Mouse (Mus musculus): ENCODE data around the gene Pdzd2.

Gene Pdzd2

GRCm38 (mm10) chr15:12667760-12668520 is 71.8 kb downstream of the Pdzd2 start:
- peak; percentile 60 for DNase-seq (ENCODE audit: low read depth, low spot score)

- DNase-seq (ENCODE audit: low read depth, low spot score) = peak; percentile 75
Observed at GRCm38 (mm10) chr15:12665946-12666345, 73.8 kb downstream of the Pdzd2 start.

GRCm38 (mm10) chr15:12663351-12663750 is 76.4 kb downstream of the Pdzd2 start:
- DNase-seq (ENCODE audit: low read depth, low spot score) = no peak

GRCm38 (mm10) chr15:12660320-12660719 is 79.4 kb downstream of the Pdzd2 start:
- DNase-seq (ENCODE audit: low read depth, low spot score) = no peak

GRCm38 (mm10) chr15:12655959-12656662 is 83.6 kb downstream of the Pdzd2 start:
- DNase-seq (ENCODE audit: low read depth, low spot score) = peak; percentile 81

- DNase-seq (ENCODE audit: low read depth, low spot score) = no peak
Observed at GRCm38 (mm10) chr15:12655316-12655715, 84.4 kb downstream of the Pdzd2 start.

GRCm38 (mm10) chr15:12652336-12653031 is 87.2 kb downstream of the Pdzd2 start:
- DNase-seq (ENCODE audit: low read depth, low spot score) = peak; percentile 44

GRCm38 (mm10) chr15:12650236-12650635 is 89.5 kb downstream of the Pdzd2 start:
- no peak for DNase-seq (ENCODE audit: low read depth, low spot score)

GRCm38 (mm10) chr15:12649674-12650073 is 90.0 kb downstream of the Pdzd2 start:
- DNase-seq (ENCODE audit: low read depth, low spot score) = no peak

GRCm38 (mm10) chr15:12649131-12649530 is 90.6 kb downstream of the Pdzd2 start:
- DNase-seq (ENCODE audit: low read depth, low spot score) = no peak

GRCm38 (mm10) chr15:12640755-12641154 is 99.0 kb downstream of the Pdzd2 start:
- DNase-seq (ENCODE audit: low read depth, low spot score) = no peak

GRCm38 (mm10) chr15:12639776-12640175 is 99.9 kb downstream of the Pdzd2 start:
- no peak for DNase-seq (ENCODE audit: low read depth, low spot score)

- DNase-seq (ENCODE audit: low read depth, low spot score) = no peak
Observed at GRCm38 (mm10) chr15:12639181-12639580, 100.5 kb downstream of the Pdzd2 start.

- DNase-seq (ENCODE audit: low read depth, low spot score) = no peak
Observed at GRCm38 (mm10) chr15:12638370-12639030, 101.2 kb downstream of the Pdzd2 start.

GRCm38 (mm10) chr15:12637511-12637910 is 102.2 kb downstream of the Pdzd2 start:
- no peak for DNase-seq (ENCODE audit: low read depth, low spot score)

- no peak for DNase-seq (ENCODE audit: low read depth, low spot score)
Observed at GRCm38 (mm10) chr15:12636386-12636785, 103.3 kb downstream of the Pdzd2 start.

- DNase-seq (ENCODE audit: low read depth, low spot score) = no peak
Observed at GRCm38 (mm10) chr15:12634921-12635320, 104.8 kb downstream of the Pdzd2 start.

GRCm38 (mm10) chr15:12629164-12629563 is 110.6 kb downstream of the Pdzd2 start:
- DNase-seq (ENCODE audit: low read depth, low spot score) = no peak

- no peak for DNase-seq (ENCODE audit: low read depth, low spot score)
Observed at GRCm38 (mm10) chr15:12628451-12628850, 111.3 kb downstream of the Pdzd2 start.

GRCm38 (mm10) chr15:12626930-12627329 is 112.8 kb downstream of the Pdzd2 start:
- no peak for DNase-seq (ENCODE audit: low read depth, low spot score)

GRCm38 (mm10) chr15:12626166-12626565 is 113.6 kb downstream of the Pdzd2 start:
- no peak for DNase-seq (ENCODE audit: low read depth, low spot score)

GRCm38 (mm10) chr15:12625524-12625923 is 114.2 kb downstream of the Pdzd2 start:
- DNase-seq (ENCODE audit: low read depth, low spot score) = peak; percentile 26

All from ZHBTc4 (cell line).